Mouse (Mus musculus): Measurements from ENCODE around the gene Mras. TPM values are rescaled to one million over a fixed set of nuclear protein-coding genes. Genes with fewer than 3 reads are reported as not detected.
A peak's percentile ranks its signal among the peaks of the same experiment; 100 is the strongest.

Gene Mras
- polyA plus RNA-seq, 1 experiment from 2014 or later, result 8.3 TPM

DNA sequence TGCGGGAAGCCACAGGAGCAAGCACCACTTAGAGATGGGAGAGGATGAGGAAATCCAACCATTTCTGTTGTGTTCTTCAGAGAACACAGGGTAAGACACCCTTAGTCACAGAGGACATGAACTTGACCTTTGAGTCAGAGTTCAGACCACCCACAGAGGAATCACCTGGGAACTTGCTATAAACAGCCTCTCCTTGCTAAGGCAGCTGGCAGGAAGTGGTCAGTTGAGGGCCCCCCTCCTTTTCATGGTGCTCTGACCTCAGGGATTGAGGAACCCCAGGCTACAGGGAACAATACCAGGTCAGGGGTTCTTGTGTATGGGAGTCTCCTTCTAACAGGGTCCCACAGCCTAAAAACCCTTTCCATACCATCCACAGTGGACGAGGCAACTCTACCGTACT, 20.4 kb downstream of the Mras start:
- Histone ChIP-seq H3K4me3 (ENCODE audit: low read depth, low read length) (no peak overlapping the region), H3K9ac (replicated peaks; ENCODE audit: low read depth, low read length) (no peak overlapping the region), H3K9me3 (ENCODE audit: control insufficient read depth, low read depth, low read length) (no peaks in the 10 kb centered on the region), H3K27me3 (ENCODE audit: control insufficient read depth, insufficient read depth, low read length) (no peaks in the 10 kb centered on the region), H3K4me1 (ENCODE audit: control insufficient read depth, insufficient read depth, low read length) (0 out of 2 replicates have a peak, but pooled peaks cover 5% of the 10 kb centered on the region), H3K4me2 (replicated peaks; ENCODE audit: low read depth, low read length) (no peak overlapping the region), H3K27ac (ENCODE audit: low read length) (no peak overlapping the region), H3K36me3 (ENCODE audit: control insufficient read depth, insufficient read depth, low read length) (no peaks in the 10 kb centered on the region)
- no peak for ATAC-seq (ENCODE audit: insufficient number of reproducible peaks, insufficient read depth, low FRiP score, low read depth)
- 71% methylated on average over 3 of the region's 3 CpGs for WGBS

DNA sequence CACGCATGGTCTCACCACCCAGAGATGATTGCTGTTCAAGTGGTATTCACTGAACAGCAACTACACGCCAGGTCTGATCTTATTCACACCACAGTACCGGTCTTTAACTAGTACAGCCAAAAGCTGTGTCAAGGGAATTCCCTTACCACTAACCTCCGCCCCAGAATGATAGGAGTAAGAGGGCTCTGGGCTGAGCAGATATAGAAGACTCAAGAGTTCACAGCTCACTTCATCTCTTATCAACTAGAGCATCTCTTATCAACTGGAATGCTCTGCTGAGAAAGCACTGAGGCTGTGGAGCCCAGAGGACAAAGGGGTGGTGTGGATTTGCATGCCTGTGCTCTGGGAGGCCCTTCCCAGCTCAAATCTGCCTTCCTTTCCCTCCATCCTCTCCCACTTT, 25.4 kb downstream of the Mras start:
- Histone ChIP-seq H3K4me3 (ENCODE audit: low read depth, low read length) (no peak overlapping the region), H3K9me3 (ENCODE audit: control insufficient read depth, low read depth, low read length) (no peaks in the 10 kb centered on the region), H3K27ac (ENCODE audit: low read length) (no peak overlapping the region), H3K27me3 (ENCODE audit: control insufficient read depth, insufficient read depth, low read length) (no peaks in the 10 kb centered on the region), H3K4me2 (replicated peaks; ENCODE audit: low read depth, low read length) (no peak overlapping the region), H3K4me1 (ENCODE audit: control insufficient read depth, insufficient read depth, low read length) (0 out of 2 replicates have a peak, but pooled peaks cover 3% of the 10 kb centered on the region), H3K9ac (replicated peaks; ENCODE audit: low read depth, low read length) (no peak overlapping the region), H3K36me3 (ENCODE audit: control insufficient read depth, insufficient read depth, low read length) (no peaks in the 10 kb centered on the region)
- WGBS, result 91% methylated on average over 4 of the region's 4 CpGs
- no peak for ATAC-seq (ENCODE audit: insufficient number of reproducible peaks, insufficient read depth, low FRiP score, low read depth)

DNA sequence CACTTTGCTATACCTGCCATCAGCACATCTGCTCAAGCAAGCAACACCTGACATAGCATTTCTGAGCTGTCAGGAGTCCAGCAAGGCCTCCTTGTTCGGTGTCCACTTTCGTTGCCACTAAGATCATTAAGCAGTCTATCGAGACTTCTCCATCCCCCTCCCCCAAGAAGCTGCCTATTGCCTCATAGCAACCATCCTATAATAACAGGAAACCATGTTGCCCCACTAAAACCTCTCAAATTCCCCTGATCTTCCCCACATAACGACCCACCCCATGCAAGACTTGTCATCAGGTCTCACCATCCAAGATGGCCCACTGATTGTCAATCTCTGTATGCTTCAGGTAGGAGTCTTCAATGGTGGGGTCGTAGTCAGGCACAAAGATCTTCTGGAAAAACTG, 26.1 kb downstream of the Mras start:
- 89% methylated on average over 5 of the region's 5 CpGs for WGBS
- Histone ChIP-seq H3K27ac (ENCODE audit: low read length) (no peak overlapping the region), H3K4me3 (ENCODE audit: low read depth, low read length) (no peak overlapping the region), H3K4me2 (replicated peaks; ENCODE audit: low read depth, low read length) (no peak overlapping the region), H3K4me1 (ENCODE audit: control insufficient read depth, insufficient read depth, low read length) (no peaks in the 10 kb centered on the region), H3K27me3 (ENCODE audit: control insufficient read depth, insufficient read depth, low read length) (no peaks in the 10 kb centered on the region), H3K9me3 (ENCODE audit: control insufficient read depth, low read depth, low read length) (no peaks in the 10 kb centered on the region), H3K36me3 (ENCODE audit: control insufficient read depth, insufficient read depth, low read length) (no peaks in the 10 kb centered on the region), H3K9ac (replicated peaks; ENCODE audit: low read depth, low read length) (no peak overlapping the region)
- ATAC-seq (ENCODE audit: insufficient number of reproducible peaks, insufficient read depth, low FRiP score, low read depth), result no peak

DNA sequence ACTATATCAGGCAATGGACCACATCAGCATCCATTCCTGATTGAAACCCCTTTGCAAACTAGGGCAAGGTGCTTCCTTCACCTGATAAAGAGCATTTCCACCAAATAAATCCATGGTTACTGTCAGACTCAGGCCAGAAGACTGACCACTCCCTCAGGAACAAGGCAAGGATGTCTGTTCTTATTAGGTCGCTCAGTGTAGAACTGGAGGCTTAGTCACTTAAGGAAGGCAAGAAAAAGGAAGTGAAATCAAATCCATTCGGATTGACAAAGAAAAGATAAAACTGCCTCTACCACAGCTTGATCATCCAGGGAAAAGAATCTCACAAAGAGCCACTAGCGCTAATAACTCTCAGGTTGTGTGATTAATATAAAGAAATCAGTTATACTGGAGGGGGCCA, 27.9 kb downstream of the Mras start:
- Histone ChIP-seq H3K36me3 (ENCODE audit: control insufficient read depth, insufficient read depth, low read length) (no peaks in the 10 kb centered on the region), H3K4me1 (ENCODE audit: control insufficient read depth, insufficient read depth, low read length) (no peaks in the 10 kb centered on the region), H3K27ac (ENCODE audit: low read length) (no peak overlapping the region), H3K9ac (replicated peaks; ENCODE audit: low read depth, low read length) (no peak overlapping the region), H3K27me3 (ENCODE audit: control insufficient read depth, insufficient read depth, low read length) (no peaks in the 10 kb centered on the region), H3K9me3 (ENCODE audit: control insufficient read depth, low read depth, low read length) (no peaks in the 10 kb centered on the region), H3K4me3 (ENCODE audit: low read depth, low read length) (no peak overlapping the region), H3K4me2 (replicated peaks; ENCODE audit: low read depth, low read length) (no peak overlapping the region)
- no peak for ATAC-seq (ENCODE audit: insufficient number of reproducible peaks, insufficient read depth, low FRiP score, low read depth)
- 87% methylated on average over 3 of the region's 3 CpGs for WGBS

DNA sequence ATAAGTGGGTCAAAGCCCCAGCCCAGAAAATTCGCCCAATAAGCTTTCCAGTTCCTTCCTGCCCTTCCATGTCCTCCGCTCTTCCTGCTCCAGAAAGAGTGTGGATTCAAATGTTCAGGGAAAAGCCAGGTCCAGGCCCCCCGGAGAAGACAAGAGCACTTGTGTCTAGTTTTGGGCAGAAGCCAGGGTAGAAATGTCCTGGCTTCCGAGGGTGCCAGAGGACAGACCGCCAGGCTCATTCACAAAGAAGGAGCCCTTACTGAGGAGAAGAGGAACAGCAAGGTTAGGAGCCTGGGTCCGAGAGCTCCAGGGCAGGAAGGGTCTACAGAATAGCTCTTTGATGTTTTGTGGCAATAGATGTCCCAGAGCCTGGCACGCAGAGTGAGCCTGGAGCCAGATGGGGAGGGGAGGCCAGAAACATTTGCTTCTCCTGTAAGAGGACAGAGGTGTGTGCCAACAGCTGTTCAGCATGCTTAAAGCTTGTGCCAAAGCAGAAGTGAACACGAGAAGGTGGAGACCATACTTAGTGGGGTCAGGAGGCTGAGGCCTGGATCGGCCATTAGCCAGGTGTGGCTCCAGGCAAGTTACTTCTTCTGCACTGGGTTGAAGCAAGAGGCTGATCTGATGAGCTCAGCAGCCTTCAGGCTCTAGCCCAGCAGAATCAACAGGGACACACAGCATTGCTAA, 35.8 kb downstream of the Mras start:
- no peak overlapping the region for H3K4me2 ChIP-seq (replicated peaks; ENCODE audit: low read depth, low read length)
- 76% methylated on average over 9 of the region's 9 CpGs for WGBS
- no peak overlapping the region for H3K9ac ChIP-seq (replicated peaks; ENCODE audit: low read depth, low read length)
- H3K4me1 ChIP-seq (ENCODE audit: control insufficient read depth, insufficient read depth, low read length), result no peaks in the 10 kb centered on the region
- no peak for ATAC-seq (ENCODE audit: insufficient number of reproducible peaks, insufficient read depth, low FRiP score, low read depth)
- H3K4me3 ChIP-seq (ENCODE audit: low read depth, low read length), result no peak overlapping the region
- no peaks in the 10 kb centered on the region for H3K27me3 ChIP-seq (ENCODE audit: control insufficient read depth, insufficient read depth, low read length)
- H3K27ac ChIP-seq (ENCODE audit: low read length), result no peak overlapping the region
- H3K36me3 ChIP-seq (ENCODE audit: control insufficient read depth, insufficient read depth, low read length), result no peaks in the 10 kb centered on the region
- no peaks in the 10 kb centered on the region for H3K9me3 ChIP-seq (ENCODE audit: control insufficient read depth, low read depth, low read length)

DNA sequence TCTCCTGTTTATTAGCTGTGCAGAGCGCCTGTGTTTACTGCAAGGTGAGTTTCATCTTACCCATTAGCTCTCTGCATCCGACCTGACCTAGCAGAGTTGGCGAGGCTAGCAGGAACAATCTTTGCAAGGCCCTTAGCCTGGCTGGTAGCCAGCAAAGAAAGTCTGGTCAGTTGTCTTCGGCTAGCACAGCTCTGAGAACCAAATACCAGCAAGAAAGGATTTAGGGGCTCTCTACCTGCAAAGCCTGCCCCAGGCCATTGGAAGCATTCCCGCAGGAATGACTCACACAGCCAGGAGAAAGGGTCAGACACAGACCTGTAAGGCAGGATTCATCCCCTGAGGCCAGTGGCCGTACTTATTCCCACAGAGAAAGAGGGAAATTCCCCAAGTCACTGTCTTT, 36.4 kb downstream of the Mras start:
- Histone ChIP-seq H3K9me3 (ENCODE audit: control insufficient read depth, low read depth, low read length) (no peaks in the 10 kb centered on the region), H3K36me3 (ENCODE audit: control insufficient read depth, insufficient read depth, low read length) (no peaks in the 10 kb centered on the region), H3K4me2 (replicated peaks; ENCODE audit: low read depth, low read length) (no peak overlapping the region), H3K4me3 (ENCODE audit: low read depth, low read length) (no peak overlapping the region), H3K9ac (replicated peaks; ENCODE audit: low read depth, low read length) (no peak overlapping the region), H3K27ac (ENCODE audit: low read length) (no peak overlapping the region), H3K27me3 (ENCODE audit: control insufficient read depth, insufficient read depth, low read length) (no peaks in the 10 kb centered on the region), H3K4me1 (ENCODE audit: control insufficient read depth, insufficient read depth, low read length) (no peaks in the 10 kb centered on the region)
- no peak for ATAC-seq (ENCODE audit: insufficient number of reproducible peaks, insufficient read depth, low FRiP score, low read depth)
- WGBS, result 66% methylated on average over 6 of the region's 6 CpGs

DNA sequence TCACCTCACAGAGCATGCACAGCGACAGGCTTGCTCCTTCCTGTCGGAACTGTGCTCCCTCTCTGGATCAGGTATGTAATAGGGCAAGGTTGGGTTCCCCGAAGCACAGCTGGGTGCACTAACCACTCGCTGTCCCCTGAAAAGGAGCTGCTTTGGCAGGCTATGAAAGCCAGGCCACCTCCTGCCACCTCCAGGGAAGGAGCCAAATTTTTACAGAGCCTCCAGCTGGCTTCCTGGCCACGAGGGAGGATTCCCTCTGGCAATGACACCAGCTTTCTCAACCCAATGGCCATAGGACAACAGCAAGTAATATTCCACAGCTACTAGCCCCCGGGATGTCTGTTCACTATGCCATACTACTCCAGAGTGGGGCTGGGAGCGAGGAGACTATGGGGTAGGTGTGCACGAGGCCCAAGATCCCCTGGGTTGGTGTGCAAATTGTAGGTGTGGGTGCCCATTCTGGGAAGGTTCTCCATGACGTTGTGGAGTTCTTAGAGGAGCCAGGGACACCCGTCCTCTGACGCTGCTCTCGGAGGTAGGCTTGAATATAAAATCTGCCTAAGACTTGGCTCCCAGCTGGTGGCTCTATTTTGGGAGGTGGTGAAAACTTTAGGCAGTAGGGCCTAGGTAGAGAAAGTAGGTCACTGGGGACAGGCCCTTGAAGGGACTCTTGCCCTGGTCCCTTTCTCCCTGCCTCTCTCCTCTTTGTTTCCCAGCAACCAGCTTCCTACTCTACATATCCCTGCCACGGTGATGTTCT, 39.9 kb downstream of the Mras start:
- no peak for ATAC-seq (ENCODE audit: insufficient number of reproducible peaks, insufficient read depth, low FRiP score, low read depth)
- no peaks in the 10 kb centered on the region for H3K9me3 ChIP-seq (ENCODE audit: control insufficient read depth, low read depth, low read length)
- H3K4me1 ChIP-seq (ENCODE audit: control insufficient read depth, insufficient read depth, low read length), result no peaks in the 10 kb centered on the region
- no peaks in the 10 kb centered on the region; the same call in none of the 2 replicates for H3K36me3 ChIP-seq (ENCODE audit: control insufficient read depth, insufficient read depth, low read length)
- no peak overlapping the region for H3K9ac ChIP-seq (replicated peaks; ENCODE audit: low read depth, low read length)
- 80% methylated on average over 13 of the region's 13 CpGs for WGBS
- no peak overlapping the region for H3K4me3 ChIP-seq (ENCODE audit: low read depth, low read length)
- H3K27ac ChIP-seq (ENCODE audit: low read length), result no peak overlapping the region
- H3K4me2 ChIP-seq (replicated peaks; ENCODE audit: low read depth, low read length), result no peak overlapping the region
- no peaks in the 10 kb centered on the region for H3K27me3 ChIP-seq (ENCODE audit: control insufficient read depth, insufficient read depth, low read length)

DNA sequence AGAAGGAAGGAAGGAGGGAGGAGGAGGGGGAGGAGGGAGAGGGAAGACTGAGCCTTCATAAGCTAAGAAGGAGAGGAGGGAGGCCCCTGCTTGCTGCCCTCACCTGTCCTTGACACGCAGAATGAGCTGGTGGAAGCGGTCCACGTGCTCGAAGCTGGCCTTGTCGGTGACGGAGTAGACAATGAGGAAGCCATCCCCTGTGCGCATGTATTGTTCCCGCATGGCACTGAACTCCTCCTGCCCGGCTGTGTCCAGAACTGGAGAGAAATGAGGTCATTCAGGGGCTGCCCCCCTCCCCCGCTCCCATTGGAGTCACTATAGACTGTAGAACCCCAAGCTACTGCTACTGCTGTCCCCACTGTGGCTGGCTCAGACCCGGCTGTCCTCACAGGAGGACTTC, 42.8 kb downstream of the Mras start:
- Histone ChIP-seq H3K9me3 (ENCODE audit: control insufficient read depth, low read depth, low read length) (no peaks in the 10 kb centered on the region), H3K4me2 (replicated peaks; ENCODE audit: low read depth, low read length) (no peak overlapping the region), H3K9ac (replicated peaks; ENCODE audit: low read depth, low read length) (no peak overlapping the region), H3K27me3 (ENCODE audit: control insufficient read depth, insufficient read depth, low read length) (no peaks in the 10 kb centered on the region), H3K4me1 (ENCODE audit: control insufficient read depth, insufficient read depth, low read length) (no peaks in the 10 kb centered on the region), H3K36me3 (ENCODE audit: control insufficient read depth, insufficient read depth, low read length) (no peaks in the 10 kb centered on the region; the same call in none of the 2 replicates), H3K4me3 (ENCODE audit: low read depth, low read length) (no peak overlapping the region), H3K27ac (ENCODE audit: low read length) (no peak overlapping the region)
- ATAC-seq (ENCODE audit: insufficient number of reproducible peaks, insufficient read depth, low FRiP score, low read depth), result peak; percentile 25; the same call in 1 of the 2 replicates
- 76% methylated on average over 11 of the region's 11 CpGs for WGBS

Measured in stomach, embryonic 14.5 days (tissue).